In genomic region chr5:91038547-91038946, GRCm38 (mm10) we compare ENCODE assay signal across 9 mouse cellular contexts. TPM values are rescaled to one million over a fixed set of nuclear protein-coding genes. Genes with fewer than 3 reads are reported as not detected.
DNase-seq lines count a peak whose midpoint lies in the region; ATAC-seq and TF ChIP-seq lines count a peak whose summit lies in the region.
"Had no signal": no experiment of that assay in that cellular context is flagged by ENCODE, and none has a peak within 500 bp of the region (broad histone marks: within the 10 kb centered on the region; RNA-seq: fewer than 3 reads in every experiment).

No protein-coding gene starts in this region.

- no peaks in the 10 kb centered on the region for H3K9me3 ChIP-seq in hindbrain, postnatal 0 days (ENCODE audit: low read length)
- no peaks in the 10 kb centered on the region for H3K9me3 ChIP-seq in hindbrain, embryonic 10.5 days
- no peaks in the 10 kb centered on the region for H3K9me3 ChIP-seq in limb, embryonic 13.5 days
- no peaks in the 10 kb centered on the region for H3K9me3 ChIP-seq in stomach, embryonic 15.5 days
- no peaks in the 10 kb centered on the region for H3K9me3 ChIP-seq in hindbrain, embryonic 16.5 days (ENCODE audit: control insufficient read depth, low read length)

- no peak overlapping the region for H3K27ac ChIP-seq in hindbrain, postnatal 0 days
- no peak overlapping the region for H3K27ac ChIP-seq in hindbrain, embryonic 10.5 days
- H3K27ac ChIP-seq in limb, embryonic 13.5 days = no peak overlapping the region
- H3K27ac ChIP-seq in stomach, embryonic 15.5 days = no peak overlapping the region
- H3K27ac ChIP-seq in hindbrain, embryonic 16.5 days (ENCODE audit: low read depth, low read length) = no peak overlapping the region

- 0 out of 2 replicates have a peak, but pooled peaks have one; percentile 29 for ATAC-seq in hindbrain, postnatal 0 days
- peak; percentile 57; the same call in 1 of the 2 replicates for ATAC-seq in limb, embryonic 13.5 days (ENCODE audit: low FRiP score, low read depth)
- ATAC-seq in stomach, embryonic 15.5 days (ENCODE audit: insufficient read depth, low FRiP score, low read depth) = peak; percentile 96
- no peak for ATAC-seq in hindbrain, embryonic 16.5 days

- H3K4me2 ChIP-seq in hindbrain, postnatal 0 days (ENCODE audit: low read depth, low read length) = no peak overlapping the region
- no peak overlapping the region for H3K4me2 ChIP-seq in limb, embryonic 13.5 days (replicated peaks)
- H3K4me2 ChIP-seq in stomach, embryonic 15.5 days = no peak overlapping the region
- no peak overlapping the region for H3K4me2 ChIP-seq in hindbrain, embryonic 16.5 days (ENCODE audit: low read length)

- H3K9ac ChIP-seq in hindbrain, postnatal 0 days (replicated peaks; ENCODE audit: low read length) = no peak overlapping the region
- no peak overlapping the region for H3K9ac ChIP-seq in limb, embryonic 13.5 days
- no peak overlapping the region for H3K9ac ChIP-seq in stomach, embryonic 15.5 days
- no peak overlapping the region for H3K9ac ChIP-seq in hindbrain, embryonic 16.5 days (ENCODE audit: low read depth, low read length)

- H3K4me1 ChIP-seq in hindbrain, postnatal 0 days (ENCODE audit: insufficient read depth, low read length) = no peaks in the 10 kb centered on the region
- no peaks in the 10 kb centered on the region for H3K4me1 ChIP-seq in hindbrain, embryonic 10.5 days (replicated peaks)
- H3K4me1 ChIP-seq in limb, embryonic 13.5 days = peaks cover 9% of the 10 kb centered on the region
- no peaks in the 10 kb centered on the region for H3K4me1 ChIP-seq in stomach, embryonic 15.5 days
- H3K4me1 ChIP-seq in hindbrain, embryonic 16.5 days (ENCODE audit: control insufficient read depth, insufficient read depth, low read depth, low read length) = no peaks in the 10 kb centered on the region

- peak; percentile 35 for DNase-seq in hindbrain, postnatal 0 days (ENCODE audit: low spot score)
- DNase-seq in hindbrain, embryonic 10.5 days (ENCODE audit: low spot score) = no peak
- DNase-seq in NIH3T3 (ENCODE audit: low read depth) (peak; percentile 67), MN1 (ENCODE audit: low spot score) (no peak)
- DNase-seq in gonadal fat pad, adult 2 months (ENCODE audit: low read depth) = peak; percentile 72

- H3K36me3 ChIP-seq in hindbrain, postnatal 0 days (ENCODE audit: insufficient read depth, low read length) = no peaks in the 10 kb centered on the region
- no peaks in the 10 kb centered on the region for H3K36me3 ChIP-seq in hindbrain, embryonic 10.5 days
- no peaks in the 10 kb centered on the region for H3K36me3 ChIP-seq in limb, embryonic 13.5 days
- no peaks in the 10 kb centered on the region for H3K36me3 ChIP-seq in stomach, embryonic 15.5 days
- H3K36me3 ChIP-seq in hindbrain, embryonic 16.5 days (ENCODE audit: control insufficient read depth, insufficient read depth, low read length) = no peaks in the 10 kb centered on the region

- H3K27me3 ChIP-seq in hindbrain, postnatal 0 days (ENCODE audit: insufficient read depth, low read length) = no peaks in the 10 kb centered on the region
- no peaks in the 10 kb centered on the region for H3K27me3 ChIP-seq in hindbrain, embryonic 10.5 days (ENCODE audit: insufficient read depth, poor library complexity, severe bottlenecking)
- no peaks in the 10 kb centered on the region for H3K27me3 ChIP-seq in limb, embryonic 13.5 days
- H3K27me3 ChIP-seq in stomach, embryonic 15.5 days (replicated peaks) = no peaks in the 10 kb centered on the region
- H3K27me3 ChIP-seq in hindbrain, embryonic 16.5 days (replicated peaks; ENCODE audit: control insufficient read depth, insufficient read depth, low read length) = no peaks in the 10 kb centered on the region

- no peak overlapping the region for H3K4me3 ChIP-seq in hindbrain, postnatal 0 days (ENCODE audit: low read length)
- H3K4me3 ChIP-seq in hindbrain, embryonic 10.5 days = no peak overlapping the region
- H3K4me3 ChIP-seq in limb, embryonic 13.5 days = no peak overlapping the region
- no peak overlapping the region for H3K4me3 ChIP-seq in stomach, embryonic 15.5 days (replicated peaks)
- no peak overlapping the region for H3K4me3 ChIP-seq in hindbrain, embryonic 16.5 days (ENCODE audit: low read length)

- 16% methylated on average over 2 of the region's 2 CpGs for WGBS in hindbrain, postnatal 0 days
- WGBS in hindbrain, embryonic 10.5 days = 17% methylated on average over 2 of the region's 2 CpGs
- WGBS in limb, embryonic 13.5 days = 7% methylated on average over 2 of the region's 2 CpGs
- 18% methylated on average over 2 of the region's 2 CpGs for WGBS in stomach, embryonic 15.5 days
- 33% methylated on average over 2 of the region's 2 CpGs for WGBS in hindbrain, embryonic 16.5 days

- no peak for TF ChIP-seq CTCF in hindbrain, postnatal 0 days (IDR thresholded peaks at IDR 0.05; ENCODE audit: low read depth)

RNA-seq across cellular contexts. Expression of gene Epgn, which starts 11.3 kb away (rescaled TPM):
- total RNA-seq in hindbrain, postnatal 0 days (2014; rRNA removed) = 0.18 and 0.37 TPM in 2 replicates
- polyA plus RNA-seq in hindbrain, postnatal 0 days (2015; fragmentation: Nextera tagmentation; extraction: Ambion mirVana) = not detected in 2 replicates
- polyA plus RNA-seq in hindbrain, embryonic 10.5 days (2016; fragmentation: Nextera tagmentation; extraction: Ambion mirVana) = 0.08 TPM in 1 of 2 replicates, not detected in the other
- polyA plus RNA-seq in gonadal fat pad, adult 2 months (2012; rRNA removed) = 0.06 and 0.11 TPM in 2 replicates
- 0.10 and 0.29 TPM in 2 replicates for polyA plus RNA-seq in limb, embryonic 13.5 days (2015; fragmentation: Nextera tagmentation; extraction: Ambion mirVana)
- 0.08 and 0.15 TPM in 2 replicates for polyA plus RNA-seq in stomach, embryonic 15.5 days (2015; fragmentation: Nextera tagmentation; extraction: Ambion mirVana)
- polyA plus RNA-seq in hindbrain, embryonic 16.5 days (2015; fragmentation: Nextera tagmentation; extraction: Ambion mirVana) = 0.17 TPM in 1 of 2 replicates, not detected in the other
- polyA plus RNA-seq: liver, embryonic 16.5 days had no signal

RNA-seq across cellular contexts. Expression of gene Ereg, which starts 35.9 kb away (rescaled TPM):
- not detected in 2 replicates for total RNA-seq in hindbrain, postnatal 0 days (2014; rRNA removed)
- polyA plus RNA-seq in hindbrain, postnatal 0 days (2015; fragmentation: Nextera tagmentation; extraction: Ambion mirVana) = not detected in 2 replicates
- polyA plus RNA-seq in hindbrain, embryonic 10.5 days (2016; fragmentation: Nextera tagmentation; extraction: Ambion mirVana) = not detected in 2 replicates
- polyA plus RNA-seq in gonadal fat pad, adult 2 months (2012; rRNA removed) = 0.03 and 0.04 TPM in 2 replicates
- polyA plus RNA-seq in limb, embryonic 13.5 days (2015; fragmentation: Nextera tagmentation; extraction: Ambion mirVana) = not detected in 2 replicates
- polyA plus RNA-seq in stomach, embryonic 15.5 days (2015; fragmentation: Nextera tagmentation; extraction: Ambion mirVana) = 0.23 and 0.39 TPM in 2 replicates
- polyA plus RNA-seq in hindbrain, embryonic 16.5 days (2015; fragmentation: Nextera tagmentation; extraction: Ambion mirVana) = not detected in 2 replicates

Comparison
In these comparisons a context has a peak if more than half of its experiments do, and no peak if none do; other contexts are left out.
1. DNase-seq: peak in hindbrain, postnatal 0 days (single experiment), NIH3T3 (single experiment) and gonadal fat pad, adult 2 months (single experiment); none in hindbrain, embryonic 10.5 days (single experiment) and MN1 (single experiment).